Mouse (Mus musculus): ENCODE measurements around the gene Snx1. TPM values are rescaled to one million over a fixed set of nuclear protein-coding genes. Genes with fewer than 3 reads are reported as not detected.

Snx1 gene
- polyA plus RNA-seq, 1 experiment from 2014 or later = 127 TPM

- Histone ChIP-seq H3K9ac (0 out of 2 replicates have a peak within 1 kb of the TSS, but pooled peaks have one; percentile 3), H3K4me2 (replicated peaks) (peak within 1 kb of the TSS; percentile 71), H3K9me3 (replicated peaks) (no peaks in the 10 kb centered on the region), H3K4me1 (0 out of 2 replicates have a peak, but pooled peaks cover 5% of the 10 kb centered on the region), H3K4me3 (replicated peaks) (peak within 1 kb of the TSS; percentile 44), H3K36me3 (no peaks in the 10 kb centered on the region), H3K27me3 (peaks cover 32% of the 10 kb centered on the region), H3K27ac (replicated peaks) (no peak within 1 kb of the TSS)
- peak; percentile 83 for ATAC-seq (ENCODE audit: insufficient number of reproducible peaks, low FRiP score, low TSS enrichment, low read depth)
- WGBS = 2% methylated on average over 58 of the region's 58 CpGs
Measured at GRCm38 (mm10) chr9:66157958-66158830, 31.8 kb upstream of the Snx1 start, which contains the start of gene Dapk2. Gene Dapk2 (plus strand): TSS chr9:66158223.

- Histone ChIP-seq H3K9ac (no peak overlapping the region), H3K27ac (replicated peaks) (no peak overlapping the region), H3K27me3 (peaks cover 32% of the 10 kb centered on the region), H3K4me1 (0 out of 2 replicates have a peak, but pooled peaks cover 5% of the 10 kb centered on the region), H3K36me3 (no peaks in the 10 kb centered on the region), H3K9me3 (replicated peaks) (no peaks in the 10 kb centered on the region), H3K4me2 (replicated peaks) (no peak overlapping the region), H3K4me3 (replicated peaks) (no peak overlapping the region)
- 81% methylated on average over 1 of the region's 1 CpGs for WGBS
- ATAC-seq (ENCODE audit: insufficient number of reproducible peaks, low FRiP score, low TSS enrichment, low read depth) = no peak
Measured at GRCm38 (mm10) chr9:66155534-66155933, 29.1 kb upstream of the Snx1 start.

DNA sequence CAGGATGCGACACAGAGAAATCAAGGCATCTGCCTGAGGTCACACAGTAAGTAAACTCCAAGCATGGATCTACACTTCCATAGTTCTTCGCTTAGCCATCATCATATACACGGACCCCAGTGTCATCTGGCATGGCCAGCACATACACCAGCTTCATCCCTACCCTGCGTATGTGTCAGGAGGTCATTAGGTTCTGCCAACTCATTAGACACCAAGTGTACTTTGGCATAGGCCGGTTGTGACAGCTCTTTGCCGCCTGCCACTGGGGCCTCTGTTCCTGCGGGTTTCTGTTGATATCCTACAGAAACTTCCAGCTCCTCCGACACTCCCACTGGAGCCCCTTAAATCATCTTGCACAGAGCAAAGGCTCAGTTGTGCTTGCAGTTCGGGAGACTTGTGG, 27.6 kb upstream of the Snx1 start:
- Histone ChIP-seq H3K9ac (no peak overlapping the region), H3K36me3 (no peaks in the 10 kb centered on the region), H3K9me3 (replicated peaks) (no peaks in the 10 kb centered on the region), H3K27ac (replicated peaks) (no peak overlapping the region), H3K4me1 (0 out of 2 replicates have a peak, but pooled peaks cover 5% of the 10 kb centered on the region), H3K4me3 (replicated peaks) (no peak overlapping the region), H3K4me2 (replicated peaks) (no peak overlapping the region), H3K27me3 (peaks cover 26% of the 10 kb centered on the region)
- ATAC-seq (ENCODE audit: insufficient number of reproducible peaks, low FRiP score, low TSS enrichment, low read depth) = no peak
- 96% methylated on average over 9 of the region's 9 CpGs for WGBS

- H3K9ac ChIP-seq = no peak overlapping the region
- no peak overlapping the region for H3K27ac ChIP-seq (replicated peaks)
- WGBS = 89% methylated on average over 6 of the region's 6 CpGs
- peaks cover 22% of the 10 kb centered on the region for H3K27me3 ChIP-seq
- H3K4me1 ChIP-seq = 0 out of 2 replicates have a peak, but pooled peaks cover 5% of the 10 kb centered on the region
- no peak overlapping the region for H3K4me2 ChIP-seq (replicated peaks)
- no peak overlapping the region for H3K4me3 ChIP-seq (replicated peaks)
- H3K9me3 ChIP-seq (replicated peaks) = no peaks in the 10 kb centered on the region
- H3K36me3 ChIP-seq = no peaks in the 10 kb centered on the region
- ATAC-seq (ENCODE audit: insufficient number of reproducible peaks, low FRiP score, low TSS enrichment, low read depth) = no peak
Measured at GRCm38 (mm10) chr9:66153594-66153993, 27.2 kb upstream of the Snx1 start.

DNA sequence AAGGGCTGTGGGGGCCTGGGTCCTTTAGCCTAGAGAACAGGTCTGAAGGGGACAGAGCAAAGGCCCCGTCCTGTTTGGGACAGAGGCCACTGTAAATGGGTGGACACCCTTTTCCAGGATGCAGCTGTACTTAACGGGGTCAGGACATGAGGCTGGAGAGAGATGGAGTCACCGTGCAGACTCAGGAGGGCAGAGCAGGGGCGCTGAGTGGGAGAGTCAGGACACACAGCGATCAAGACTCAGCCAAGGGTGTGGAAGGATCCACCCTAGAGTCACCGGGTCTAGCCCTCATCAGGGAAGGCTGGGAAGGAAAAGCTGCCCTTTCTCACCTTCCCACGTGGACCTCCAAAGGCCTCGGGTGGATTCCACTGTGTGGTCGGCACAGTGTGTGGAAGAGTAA, 25.6 kb upstream of the Snx1 start:
- no peaks in the 10 kb centered on the region for H3K36me3 ChIP-seq
- WGBS = 62% methylated on average over 9 of the region's 9 CpGs
- no peak for ATAC-seq (ENCODE audit: insufficient number of reproducible peaks, low FRiP score, low TSS enrichment, low read depth)
- H3K27me3 ChIP-seq = 0 out of 2 replicates have a peak, but pooled peaks cover 6% of the 10 kb centered on the region
- H3K4me3 ChIP-seq (replicated peaks) = no peak overlapping the region
- no peaks in the 10 kb centered on the region for H3K4me1 ChIP-seq
- no peak overlapping the region for H3K27ac ChIP-seq (replicated peaks)
- H3K9ac ChIP-seq = no peak overlapping the region
- no peaks in the 10 kb centered on the region for H3K9me3 ChIP-seq (replicated peaks)
- no peak overlapping the region for H3K4me2 ChIP-seq (replicated peaks)

- H3K4me1 ChIP-seq = no peaks in the 10 kb centered on the region
- H3K36me3 ChIP-seq = no peaks in the 10 kb centered on the region
- H3K9ac ChIP-seq = no peak overlapping the region
- no peak overlapping the region for H3K27ac ChIP-seq (replicated peaks)
- H3K9me3 ChIP-seq (replicated peaks) = no peaks in the 10 kb centered on the region
- no peaks in the 10 kb centered on the region for H3K27me3 ChIP-seq
- H3K4me3 ChIP-seq (replicated peaks) = no peak overlapping the region
- H3K4me2 ChIP-seq (replicated peaks) = no peak overlapping the region
- ATAC-seq (ENCODE audit: insufficient number of reproducible peaks, low FRiP score, low TSS enrichment, low read depth) = no peak
Measured at GRCm38 (mm10) chr9:66146141-66146540, 19.8 kb upstream of the Snx1 start.

GRCm38 (mm10) chr9:66144248-66144647, 17.9 kb upstream of the Snx1 start:
- no peak overlapping the region for H3K4me2 ChIP-seq (replicated peaks)
- peaks cover 15% of the 10 kb centered on the region for H3K36me3 ChIP-seq
- no peaks in the 10 kb centered on the region for H3K27me3 ChIP-seq
- H3K4me1 ChIP-seq = no peaks in the 10 kb centered on the region
- H3K4me3 ChIP-seq (replicated peaks) = no peak overlapping the region
- H3K27ac ChIP-seq (replicated peaks) = no peak overlapping the region
- ATAC-seq (ENCODE audit: insufficient number of reproducible peaks, low FRiP score, low TSS enrichment, low read depth) = no peak
- WGBS = 4% methylated on average over 6 of the region's 6 CpGs
- no peaks in the 10 kb centered on the region for H3K9me3 ChIP-seq (replicated peaks)
- H3K9ac ChIP-seq = no peak overlapping the region

DNA sequence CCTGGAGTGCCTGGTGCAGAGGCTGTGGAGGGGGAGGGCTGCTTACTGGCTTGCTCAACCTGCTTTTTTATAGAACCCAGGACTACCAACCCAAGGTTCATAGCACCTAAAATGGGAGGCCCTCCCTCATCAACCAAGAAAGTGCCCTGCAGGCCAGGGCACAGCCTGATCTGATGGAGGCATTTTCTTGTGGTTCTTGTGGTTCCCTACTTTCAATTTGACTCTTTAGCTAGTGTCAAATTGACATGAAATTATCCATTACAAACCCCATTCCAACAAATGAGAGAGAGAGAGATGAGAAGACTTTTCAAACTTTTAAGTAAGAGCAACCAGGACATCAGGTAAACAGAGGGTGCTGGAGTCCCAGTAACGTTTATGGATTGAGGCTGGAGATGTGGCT, 15.9 kb upstream of the Snx1 start:
- H3K36me3 ChIP-seq = peaks cover 30% of the 10 kb centered on the region
- H3K27me3 ChIP-seq = no peaks in the 10 kb centered on the region
- H3K9ac ChIP-seq = no peak overlapping the region
- H3K4me3 ChIP-seq (replicated peaks) = no peak overlapping the region
- WGBS = 56% methylated on average over 1 of the region's 1 CpGs
- no peaks in the 10 kb centered on the region for H3K9me3 ChIP-seq (replicated peaks)
- H3K27ac ChIP-seq (replicated peaks) = no peak overlapping the region
- no peaks in the 10 kb centered on the region for H3K4me1 ChIP-seq
- no peak overlapping the region for H3K4me2 ChIP-seq (replicated peaks)
- no peak for ATAC-seq (ENCODE audit: insufficient number of reproducible peaks, low FRiP score, low TSS enrichment, low read depth)

- no peak for ATAC-seq (ENCODE audit: insufficient number of reproducible peaks, low FRiP score, low TSS enrichment, low read depth)
- WGBS = 93% methylated on average over 7 of the region's 7 CpGs
Measured at GRCm38 (mm10) chr9:66138193-66138592, 11.8 kb upstream of the Snx1 start.

DNA sequence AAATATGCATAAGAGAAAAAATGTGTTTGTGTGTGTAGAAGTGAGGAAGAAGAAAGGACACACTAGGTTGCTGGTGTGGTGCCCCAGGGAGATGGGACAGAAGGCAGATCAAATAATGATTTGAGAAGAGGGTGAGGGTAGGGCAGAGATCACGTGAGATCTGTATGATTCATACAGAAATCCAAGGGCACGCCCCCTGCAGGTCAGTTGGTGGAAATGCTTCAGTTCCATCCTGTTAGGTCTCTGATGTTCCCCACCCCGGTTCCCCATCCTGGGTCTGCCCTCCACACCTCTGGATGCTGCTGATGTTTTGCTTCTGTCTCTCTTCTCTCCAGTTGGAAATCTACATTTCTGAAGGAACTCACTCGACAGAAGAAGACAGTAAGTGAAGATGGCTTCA, 9.6 kb upstream of the Snx1 start:
- Histone ChIP-seq H3K9me3 (replicated peaks) (no peaks in the 10 kb centered on the region), H3K4me3 (replicated peaks) (no peak overlapping the region), H3K27ac (replicated peaks) (no peak overlapping the region), H3K4me1 (no peaks in the 10 kb centered on the region), H3K4me2 (replicated peaks) (no peak overlapping the region), H3K27me3 (no peaks in the 10 kb centered on the region), H3K36me3 (peaks cover 59% of the 10 kb centered on the region), H3K9ac (no peak overlapping the region)
- no peak for ATAC-seq (ENCODE audit: insufficient number of reproducible peaks, low FRiP score, low TSS enrichment, low read depth)
- 52% methylated on average over 4 of the region's 4 CpGs for WGBS

More at GRCm38 (mm10) chr9:66138193-66138592, 11.8 kb upstream of the Snx1 start:
- no peak overlapping the region for H3K4me2 ChIP-seq (replicated peaks)
- H3K4me3 ChIP-seq (replicated peaks) = no peak overlapping the region
- H3K27me3 ChIP-seq = no peaks in the 10 kb centered on the region
- H3K9ac ChIP-seq = no peak overlapping the region
- H3K4me1 ChIP-seq = no peaks in the 10 kb centered on the region
- H3K27ac ChIP-seq (replicated peaks) = no peak overlapping the region
- no peaks in the 10 kb centered on the region for H3K9me3 ChIP-seq (replicated peaks)
- H3K36me3 ChIP-seq = peaks cover 51% of the 10 kb centered on the region

GRCm38 (mm10) chr9:66131466-66131865, 5.1 kb upstream of the Snx1 start:
- ATAC-seq (ENCODE audit: insufficient number of reproducible peaks, low FRiP score, low TSS enrichment, low read depth) = no peak
- no peaks in the 10 kb centered on the region for H3K27me3 ChIP-seq
- peaks cover 6% of the 10 kb centered on the region; the same call in 1 of the 2 replicates for H3K4me1 ChIP-seq
- no peaks in the 10 kb centered on the region for H3K9me3 ChIP-seq (replicated peaks)
- peaks cover 24% of the 10 kb centered on the region for H3K36me3 ChIP-seq
- no peak overlapping the region for H3K27ac ChIP-seq (replicated peaks)
- WGBS = 78% methylated on average over 2 of the region's 2 CpGs
- H3K4me2 ChIP-seq (replicated peaks) = no peak overlapping the region
- no peak overlapping the region for H3K9ac ChIP-seq
- H3K4me3 ChIP-seq (replicated peaks) = no peak overlapping the region

All from embryonic facial prominence, embryonic 15.5 days (tissue).